Mouse (Mus musculus) thymus, postnatal 14 days (tissue): Measurements from ENCODE around the gene Klrb1f.
"Not testable (repeated sequence)": the region's sequence is repeated elsewhere in the genome, so short reads cannot be mapped to it uniquely, and the experiment has no call there.

ENCODE experiments used
- DNase-seq: peaks from one replicate; pipeline ENCODE4 v3.0.0; 2021

Gene Klrb1f

DNA sequence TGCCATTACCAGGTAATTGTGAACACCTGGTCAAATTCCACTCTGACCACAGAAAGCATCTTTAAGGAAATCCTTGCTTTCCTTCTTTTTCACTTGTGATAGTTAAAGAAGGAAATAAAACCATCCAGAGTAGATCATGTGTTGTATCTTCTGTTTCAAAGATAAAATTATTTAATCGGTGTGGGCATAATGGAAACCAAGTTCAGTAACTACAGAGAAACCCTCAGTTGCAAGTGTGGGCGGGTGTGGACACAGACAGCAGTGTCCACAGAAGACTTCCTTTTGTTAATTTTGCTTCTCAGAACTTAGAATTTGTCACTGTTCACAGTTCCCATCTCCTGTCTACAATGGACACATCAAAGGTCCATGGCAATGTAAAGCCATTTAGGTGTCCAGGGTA is at the start of gene Klrb1f:
TSS of gene Klrb1f (plus strand) at position 301 of the 400 bp plus-strand sequence.
- DNase-seq, result no peak

DNA sequence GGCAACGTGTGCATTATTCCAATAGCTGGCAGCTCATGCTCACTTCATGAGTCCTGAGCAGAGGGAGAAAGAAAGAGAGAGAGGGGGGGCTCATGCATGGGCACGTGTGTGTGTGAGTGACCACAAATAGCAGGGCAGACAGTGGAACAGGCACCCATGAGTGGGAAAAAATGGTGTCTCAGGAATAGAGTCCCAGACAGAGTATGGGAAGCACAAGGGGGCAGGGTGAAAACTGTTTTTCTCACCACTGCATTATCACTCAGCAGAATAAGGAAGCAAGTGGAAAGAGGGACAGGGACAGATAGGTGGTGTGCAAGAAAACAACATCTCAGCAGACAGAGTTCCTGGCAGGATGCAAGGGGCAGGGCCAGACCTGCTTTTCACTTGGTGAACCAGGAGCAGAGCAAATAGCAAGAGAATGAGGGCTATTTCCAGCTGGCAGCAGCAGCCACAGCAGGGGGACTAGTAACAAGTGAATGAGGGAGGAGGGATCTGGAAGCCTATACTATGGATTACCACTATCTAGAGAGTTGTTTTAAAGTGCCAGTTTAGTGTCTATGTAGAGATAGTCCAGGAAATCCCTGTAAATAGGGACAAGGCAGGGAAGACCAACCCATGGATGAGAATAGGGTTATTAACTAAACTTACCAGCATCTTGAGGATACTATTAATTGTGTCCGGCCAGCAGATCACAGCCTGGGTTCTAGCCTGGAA is 49.5 kb upstream of the Klrb1f start:
- DNase-seq, result no peak

DNA sequence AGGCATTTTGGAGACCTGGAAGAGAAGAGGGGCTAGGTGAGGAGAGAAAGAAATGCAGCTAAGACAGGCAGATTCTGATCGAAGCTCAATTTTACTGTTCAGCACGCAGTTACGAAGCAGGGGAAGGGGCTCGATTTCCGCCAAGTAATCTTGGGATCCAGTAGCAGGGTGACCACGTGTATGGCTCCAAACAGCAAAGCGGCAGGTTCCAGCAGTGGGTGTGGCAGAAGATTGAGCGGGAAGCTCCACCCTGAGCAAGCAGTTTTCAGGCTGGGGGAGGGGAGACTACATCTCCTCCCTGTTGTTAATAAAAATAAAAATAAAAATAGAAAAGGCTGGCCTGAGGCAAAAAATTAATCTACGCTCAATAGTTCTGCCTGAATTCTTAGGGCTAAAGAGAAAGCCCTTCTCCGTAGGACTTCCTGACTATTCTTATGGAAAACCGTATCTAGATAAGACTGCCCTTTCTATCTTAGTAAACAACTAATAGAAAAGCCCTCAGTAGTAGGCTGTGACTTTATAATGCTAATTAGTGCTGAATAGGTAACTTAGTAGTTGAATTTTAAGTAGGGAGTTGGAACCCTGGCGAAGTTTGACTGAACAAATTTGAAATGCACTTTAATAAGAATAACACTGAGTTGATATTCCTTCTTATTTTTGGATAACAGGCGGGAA is 48.8 kb upstream of the Klrb1f start:
- no peak for DNase-seq

DNA sequence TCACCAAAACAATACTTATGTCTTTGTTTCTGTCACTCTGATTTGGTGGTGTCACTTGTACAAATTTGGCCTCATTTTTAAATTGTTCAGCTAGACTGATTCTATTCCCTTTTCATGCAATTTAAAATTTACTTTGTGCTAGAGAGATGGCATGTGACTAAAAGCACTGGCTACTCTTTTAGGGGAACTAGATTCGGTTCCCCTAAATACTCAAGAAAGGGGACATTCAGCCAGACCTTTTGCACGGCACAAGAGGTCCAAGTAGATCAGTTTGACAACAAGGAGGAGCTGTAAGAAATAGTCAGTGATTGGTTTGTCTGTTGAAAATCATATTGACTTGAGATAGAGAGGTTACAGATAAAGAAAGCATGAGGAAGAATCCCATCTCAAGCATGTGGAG is 44.3 kb upstream of the Klrb1f start:
- no peak for DNase-seq

DNA sequence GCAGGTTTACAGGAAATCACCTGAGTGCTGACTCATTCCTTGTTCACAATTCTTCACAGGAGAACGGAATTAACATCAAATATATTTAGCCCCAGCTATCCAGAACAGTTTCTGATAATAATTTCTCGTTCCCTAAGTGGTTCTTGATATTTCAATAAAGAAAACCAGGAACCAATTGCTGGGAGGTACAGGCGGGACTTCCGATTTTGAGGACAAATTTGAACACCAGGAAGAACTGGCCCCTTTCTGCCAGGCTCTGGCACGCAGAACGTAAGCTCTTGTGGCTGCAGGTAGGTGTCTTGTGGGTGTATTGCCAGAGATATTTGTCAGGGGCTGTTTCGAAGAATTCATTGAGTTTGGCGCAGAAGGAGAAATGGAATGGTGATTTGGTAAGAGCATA is 37.1 kb upstream of the Klrb1f start:
- no peak for DNase-seq

DNA sequence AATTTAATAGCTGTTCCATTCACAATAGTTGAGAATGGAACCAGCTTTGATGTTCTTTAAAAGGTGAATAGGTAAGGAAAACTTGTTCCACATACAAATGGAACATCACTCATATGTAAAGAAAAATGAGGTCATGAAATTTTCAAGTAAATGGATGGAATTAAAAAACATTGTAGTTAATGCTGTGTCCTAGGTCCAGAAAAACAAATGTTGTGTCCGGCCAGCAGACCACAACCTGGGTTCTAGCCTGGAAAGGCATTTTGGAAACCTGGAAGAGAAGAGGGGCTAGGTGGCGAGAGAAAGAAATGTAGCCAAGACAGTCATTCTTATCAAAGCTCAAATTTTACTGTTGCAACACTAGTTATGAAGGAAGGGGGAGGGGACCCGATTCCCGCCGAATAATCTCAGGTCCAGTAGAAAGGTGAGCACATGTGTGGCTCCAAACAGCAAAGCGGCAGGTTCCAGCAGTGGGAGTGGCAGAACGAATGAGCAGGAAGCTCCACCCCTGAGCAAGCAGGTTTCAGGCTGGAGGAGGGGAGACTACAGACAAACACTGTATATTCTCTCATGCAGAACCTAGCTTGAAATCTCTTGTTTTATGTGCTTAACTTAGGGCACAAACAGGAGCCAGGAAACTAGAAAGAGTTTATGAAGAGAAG is 35.7 kb upstream of the Klrb1f start:
- not testable (repeated sequence) for DNase-seq

DNA sequence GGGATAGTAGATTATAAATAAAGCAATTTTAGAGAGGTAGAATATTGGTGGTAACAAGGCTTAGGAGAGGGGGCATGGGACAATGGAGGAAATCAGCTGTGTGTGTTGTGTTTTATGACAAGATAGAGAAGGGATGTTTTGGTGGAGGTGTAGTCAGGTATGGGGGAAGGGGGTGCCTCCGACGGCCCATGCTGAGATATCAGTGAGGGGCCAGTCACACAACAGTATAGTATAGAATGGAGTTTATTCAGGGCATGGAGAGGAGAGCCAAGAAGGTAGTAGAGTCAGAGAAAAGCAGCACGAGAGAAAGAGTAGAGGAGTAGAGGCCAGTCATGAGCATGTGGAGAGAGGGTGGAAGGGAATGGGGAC is 35.2 kb upstream of the Klrb1f start:
- DNase-seq, result no peak

DNA sequence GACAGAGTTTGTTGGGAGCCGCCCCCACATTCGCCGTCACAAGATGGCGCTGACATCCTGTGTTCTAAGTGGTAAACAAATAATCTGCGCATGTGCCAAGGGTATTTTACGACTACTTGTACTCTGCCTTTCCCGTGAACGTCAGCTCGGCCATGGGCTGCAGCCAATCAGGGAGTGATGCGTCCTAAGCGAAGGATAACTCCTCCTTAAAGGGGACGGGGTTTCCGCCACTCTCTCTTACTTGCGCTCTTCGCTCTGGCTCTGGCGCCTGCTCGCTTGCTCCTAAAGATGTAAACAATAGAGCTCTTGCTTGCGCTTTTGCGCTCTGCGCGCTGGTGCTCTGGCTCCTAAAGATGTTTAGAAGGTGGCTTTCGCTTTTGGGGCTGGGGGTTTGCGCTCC is 33.7 kb upstream of the Klrb1f start:
- DNase-seq, result not testable (repeated sequence)

DNA sequence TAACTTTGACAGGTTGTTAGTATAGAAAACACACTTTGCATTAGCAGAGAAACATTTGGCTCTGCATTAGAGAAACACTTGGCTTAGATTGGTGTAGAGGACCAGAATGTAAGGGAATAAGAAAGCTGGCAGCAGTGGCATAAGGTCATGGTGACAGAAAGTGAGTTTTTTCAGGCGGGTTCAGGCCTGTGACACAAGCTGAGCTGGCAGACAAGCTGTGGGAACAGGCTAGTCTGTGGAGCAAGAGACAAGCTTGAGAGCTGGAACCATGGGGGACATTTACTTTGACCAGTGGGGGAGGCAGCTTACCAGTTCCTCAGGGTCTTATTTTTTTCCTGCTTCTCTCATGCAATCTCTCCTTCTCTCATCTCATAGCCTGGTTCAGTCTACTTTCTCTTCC is 32.7 kb upstream of the Klrb1f start:
- no peak for DNase-seq

DNA sequence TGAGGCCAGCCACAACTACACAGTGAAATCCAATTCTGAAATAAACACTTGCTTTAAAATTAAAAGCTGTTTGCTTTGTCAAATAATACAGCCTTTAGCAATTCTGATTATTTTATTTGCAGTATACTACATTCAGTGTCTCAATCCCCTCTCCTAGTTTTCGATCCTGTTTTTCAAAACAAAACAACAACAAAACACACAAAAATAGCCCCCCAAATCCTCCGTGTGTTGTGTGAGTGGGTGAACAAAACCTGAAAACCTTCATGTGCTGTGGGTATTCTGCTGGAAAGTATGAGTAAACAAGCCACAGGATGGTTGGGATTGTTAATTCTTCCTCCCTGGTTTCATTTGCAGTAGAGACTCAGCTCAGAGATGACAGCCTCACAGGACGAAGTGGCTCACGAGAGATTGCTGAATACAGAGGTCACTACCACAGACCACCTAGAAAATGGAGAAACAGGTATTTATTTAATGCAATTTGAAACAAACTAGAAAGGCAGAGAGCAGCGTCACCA is 31.9 kb upstream of the Klrb1f start:
- DNase-seq, result no peak

DNA sequence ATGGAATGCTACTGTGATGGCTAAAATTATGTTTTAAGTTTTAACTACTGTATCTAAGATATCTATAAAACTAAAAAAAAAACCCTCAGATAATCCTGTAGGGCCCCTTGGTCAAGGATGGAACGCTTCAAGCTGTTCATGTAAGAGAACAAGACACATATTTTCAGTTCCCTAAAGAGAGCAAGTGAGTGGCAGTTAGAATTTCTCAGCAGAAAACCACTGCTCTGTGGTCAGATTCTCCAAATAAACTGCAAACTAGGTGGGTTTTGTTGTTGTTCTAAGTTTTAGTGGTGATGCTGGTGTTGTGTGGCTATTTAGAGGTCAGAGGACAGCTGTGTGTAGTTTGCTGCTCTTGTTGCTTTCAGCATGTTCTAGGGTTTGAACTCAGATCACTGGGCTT is 31.3 kb upstream of the Klrb1f start:
- no peak for DNase-seq

DNA sequence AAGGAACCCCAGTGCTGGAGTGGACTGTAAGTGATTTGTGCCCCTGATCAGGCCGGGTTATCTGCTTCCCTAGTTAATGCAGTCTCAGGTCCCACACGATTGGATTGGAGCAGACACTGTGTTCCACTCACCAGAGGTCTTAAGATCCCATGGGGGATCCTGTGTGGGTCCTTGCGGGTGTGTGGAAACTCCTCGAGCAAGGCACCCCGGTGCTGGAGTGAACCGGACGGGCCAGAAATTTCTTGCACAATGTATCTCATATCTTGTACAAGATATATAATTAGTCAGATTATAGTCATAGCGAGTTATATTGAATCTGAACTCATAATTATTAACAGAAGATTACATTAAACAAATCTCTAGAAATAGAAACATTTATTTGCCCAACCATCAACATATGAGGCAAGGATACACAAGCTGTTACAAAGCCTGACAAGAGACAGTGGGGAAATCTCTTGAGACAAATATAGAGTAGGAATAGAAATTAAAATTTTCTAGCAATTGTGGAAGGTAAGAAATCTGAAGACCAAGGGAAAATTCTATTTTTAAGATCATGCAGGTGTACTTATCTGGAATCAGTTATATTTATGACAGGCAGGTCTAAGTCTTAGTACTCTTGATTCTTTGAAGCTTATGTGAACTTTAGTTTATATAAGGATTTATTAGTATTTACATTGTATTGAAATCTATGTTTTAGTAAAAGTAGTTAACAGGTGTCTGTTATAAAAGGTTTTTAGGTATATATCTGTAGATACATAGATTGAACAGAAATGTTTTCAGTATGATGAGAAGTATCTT is 18.1 kb upstream of the Klrb1f start:
- no peak for DNase-seq

DNA sequence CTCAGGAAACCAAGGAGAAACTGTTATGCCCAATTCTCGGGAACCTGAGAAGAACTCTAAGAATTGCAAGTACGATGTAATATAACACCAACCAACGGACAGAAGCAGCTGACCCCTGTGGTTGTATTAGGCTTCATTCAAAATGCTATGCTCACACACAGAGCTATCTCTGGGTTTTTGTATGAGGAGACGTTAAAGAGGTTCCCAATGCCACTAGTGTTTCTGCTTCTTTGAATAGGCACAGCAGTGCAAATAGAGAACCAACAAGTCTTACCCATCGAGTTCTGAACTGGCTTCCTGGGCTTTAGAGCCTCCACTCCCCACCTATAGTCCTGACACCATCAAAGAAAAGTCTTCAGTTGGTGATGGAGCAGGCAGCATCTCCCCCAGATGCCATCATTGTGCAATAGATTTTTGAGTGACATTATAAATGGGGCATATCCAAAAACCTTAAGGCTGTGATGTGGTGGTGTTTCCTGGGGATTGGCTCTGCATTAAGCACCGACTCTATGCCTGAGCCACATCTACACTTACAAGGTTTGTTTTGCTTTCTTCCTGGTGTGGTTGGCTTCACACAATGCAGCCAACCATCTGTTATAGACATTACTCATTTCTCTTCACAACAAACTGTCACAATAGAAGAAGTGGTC is 15.4 kb upstream of the Klrb1f start:
- DNase-seq, result no peak

DNA sequence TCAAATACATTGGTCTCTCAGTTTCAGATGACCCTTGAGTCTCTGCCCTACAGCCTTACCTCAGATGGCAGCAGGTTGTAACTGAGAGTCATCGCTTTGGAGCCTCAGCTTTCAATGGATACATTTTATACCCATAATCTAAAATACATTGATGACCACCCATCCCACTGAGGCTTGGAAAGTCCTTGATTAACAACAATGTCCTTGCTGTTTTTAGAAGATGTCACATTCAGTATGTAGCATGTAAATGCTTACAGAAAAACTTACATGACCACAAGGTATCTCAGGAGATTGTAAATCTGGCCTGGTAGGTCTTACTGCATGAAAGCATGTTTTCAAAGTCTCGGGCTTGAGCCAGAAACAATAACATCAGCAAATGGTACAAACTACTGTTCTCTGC is 14.7 kb upstream of the Klrb1f start:
- no peak for DNase-seq

DNA sequence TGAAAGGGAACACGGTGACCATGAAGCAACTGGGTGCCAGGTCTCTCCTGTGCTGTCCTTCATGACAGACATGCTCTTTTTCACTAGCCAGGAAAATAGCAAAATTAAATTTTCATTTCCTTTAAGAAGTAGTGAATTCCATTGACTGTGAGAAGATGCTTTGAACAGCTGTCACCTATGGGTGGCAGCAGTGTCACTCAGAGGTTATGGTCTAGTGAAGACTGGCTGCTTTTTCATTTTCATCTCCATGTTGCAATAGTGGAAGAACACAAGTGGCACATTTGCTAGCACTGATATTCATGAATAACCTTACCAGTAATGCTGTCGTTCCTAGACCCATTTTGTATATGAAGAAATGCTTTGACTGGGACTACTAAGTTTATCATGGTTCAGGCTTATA is 12.3 kb upstream of the Klrb1f start:
- DNase-seq, result peak; percentile 56

DNA sequence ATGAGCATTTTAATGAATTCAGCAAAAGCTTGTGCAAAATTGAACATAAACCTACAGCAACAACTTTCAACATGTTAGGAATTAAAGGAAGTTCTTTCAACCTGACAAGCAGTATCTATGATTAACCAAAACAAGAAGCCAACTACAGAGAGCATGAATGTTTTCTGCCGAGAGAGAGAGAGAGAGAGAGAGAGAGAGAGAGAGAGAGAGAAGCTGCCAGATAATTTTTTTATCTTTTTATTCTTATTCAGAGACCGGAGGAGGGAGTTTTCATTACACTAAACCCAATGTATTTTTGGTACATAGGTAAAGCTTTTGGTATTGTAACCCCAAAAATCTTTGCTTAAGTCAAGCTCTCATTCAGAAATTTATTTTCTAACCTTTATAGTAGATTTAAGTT is 10.7 kb upstream of the Klrb1f start:
- no peak for DNase-seq

DNA sequence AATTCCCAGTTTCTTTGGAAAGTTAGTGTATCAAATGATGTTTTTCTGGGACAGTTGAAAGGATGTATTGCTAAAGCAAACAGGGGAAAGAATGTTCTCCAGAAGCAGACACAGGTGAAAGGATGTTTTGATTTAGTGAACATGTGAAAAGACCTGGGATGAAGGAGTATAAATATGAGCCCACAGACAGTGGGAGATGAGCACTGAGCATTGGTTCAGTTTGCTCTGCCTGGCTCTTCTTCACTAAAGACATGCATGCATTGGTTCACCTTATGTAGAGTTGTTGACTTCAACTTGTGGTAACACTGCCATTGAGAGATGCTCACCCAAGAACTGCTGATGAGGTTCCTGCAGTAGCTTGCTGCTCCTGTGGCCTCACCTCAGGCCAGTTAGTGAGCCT is 9.4 kb upstream of the Klrb1f start:
- no peak for DNase-seq

DNA sequence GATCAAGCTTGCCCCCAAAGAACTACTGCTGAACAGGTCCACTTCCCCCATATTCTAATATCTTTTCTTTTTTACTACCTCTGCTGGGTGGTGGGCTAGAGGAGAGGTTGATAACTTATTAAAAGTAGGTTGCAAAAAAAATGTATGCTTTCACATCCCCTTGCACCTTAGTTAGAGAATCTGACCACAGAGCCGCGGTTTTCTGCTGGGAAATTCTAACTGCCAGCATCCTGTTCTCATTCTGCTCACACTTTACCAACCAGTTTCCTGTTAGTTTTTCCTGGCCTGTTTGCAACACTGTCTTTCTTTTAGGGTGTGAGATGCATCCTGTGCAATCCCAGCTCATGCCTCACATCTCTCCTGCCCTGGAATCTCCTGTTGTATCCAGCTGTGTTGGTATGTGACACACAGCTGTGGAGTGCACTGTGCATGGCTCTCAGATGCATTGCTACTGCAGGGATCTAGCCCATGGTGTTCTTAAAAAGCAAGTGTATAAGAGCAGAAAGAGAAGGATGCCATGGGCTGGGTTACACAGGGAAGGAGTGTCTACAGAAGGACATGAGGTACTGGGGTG is 8.7 kb upstream of the Klrb1f start:
- peak; percentile 73 for DNase-seq

DNA sequence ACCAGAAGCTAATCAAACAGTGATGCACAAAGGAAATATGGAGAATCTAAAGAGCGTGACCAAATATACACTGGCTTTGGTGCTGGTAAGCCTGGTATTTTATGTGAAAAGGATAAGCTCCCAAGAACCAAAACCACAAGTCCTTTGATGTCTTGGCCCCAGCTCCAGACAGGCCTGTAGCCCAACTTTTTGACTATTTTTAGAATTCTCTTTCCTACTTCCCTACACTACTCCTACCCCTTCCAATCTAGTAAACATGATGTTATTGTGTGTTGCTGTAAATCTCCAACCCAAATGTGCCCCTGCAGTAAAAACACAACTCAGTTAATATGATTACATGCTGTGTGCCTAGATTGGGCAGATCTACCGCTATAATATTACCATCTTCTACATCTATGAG is 4.2 kb upstream of the Klrb1f start:
- no peak for DNase-seq

DNA sequence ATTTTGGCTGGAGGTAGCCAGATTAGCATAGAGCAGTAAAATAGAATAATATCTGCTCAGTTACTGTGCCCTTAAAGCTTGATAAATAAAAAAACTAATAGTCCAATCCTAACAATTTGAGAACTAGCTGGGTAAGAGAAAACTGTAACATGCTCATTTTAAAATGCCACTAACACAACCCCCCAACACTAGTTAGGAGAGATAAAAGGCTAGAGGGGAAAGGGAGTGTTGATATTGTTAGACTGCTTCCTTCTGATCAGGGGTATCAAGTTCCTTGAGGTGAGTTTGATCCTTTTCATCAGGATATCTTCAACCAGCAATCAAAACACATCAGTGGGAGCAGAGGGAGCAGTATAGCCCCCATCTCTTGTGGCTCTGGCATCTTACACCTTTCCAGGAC is 3.2 kb upstream of the Klrb1f start:
- no peak for DNase-seq

DNA sequence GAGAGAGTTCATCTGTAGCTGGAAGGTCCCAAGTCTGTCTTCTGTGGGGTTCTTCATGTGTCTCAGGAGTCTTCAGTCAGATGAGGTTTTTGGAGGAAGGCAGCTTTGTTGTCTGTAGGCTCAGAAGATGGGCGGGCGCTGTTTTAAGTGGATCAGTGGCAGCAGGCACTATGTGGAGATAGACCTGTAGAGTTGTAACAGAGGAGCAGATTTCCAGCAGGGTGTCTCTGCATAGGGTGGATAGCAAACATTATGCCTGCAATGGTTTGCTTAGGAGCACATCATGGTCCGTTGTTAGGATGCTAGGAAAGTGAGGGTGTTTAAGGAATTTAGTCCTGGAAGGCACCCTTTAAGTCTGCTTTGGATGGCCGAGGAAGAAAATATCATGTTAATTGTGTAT is 2.7 kb downstream of the Klrb1f start:
- DNase-seq, result peak; percentile 20

DNA sequence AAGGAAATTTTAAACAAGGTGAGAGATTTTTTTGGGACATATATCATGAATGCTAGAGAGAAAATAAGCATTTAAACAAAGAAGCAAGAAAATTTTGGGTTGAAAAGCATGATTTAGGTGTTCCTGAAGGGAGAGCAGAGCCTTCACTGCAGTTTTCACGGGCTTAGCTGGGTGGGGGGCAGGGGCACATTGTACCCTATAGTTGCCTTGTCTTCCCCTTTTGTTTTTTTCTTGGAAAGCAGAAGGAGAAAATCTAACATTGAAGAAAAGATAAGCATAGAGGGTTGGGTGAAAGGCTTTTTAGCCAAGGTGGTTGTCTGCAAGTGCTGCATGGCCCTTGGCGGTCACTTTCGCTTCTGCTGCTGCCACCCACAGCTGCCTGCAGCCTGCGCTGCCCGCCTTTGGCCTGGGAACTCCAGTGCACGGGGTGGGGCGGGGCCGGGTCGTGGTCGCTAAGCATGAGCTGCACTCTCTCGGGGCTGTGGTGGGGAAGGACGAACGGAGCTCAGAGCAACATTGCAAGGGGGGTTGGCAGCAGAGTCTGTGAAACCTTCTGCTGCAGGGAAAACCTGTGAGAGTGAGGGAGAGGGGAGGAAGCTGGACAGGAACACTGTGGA is 3.3 kb downstream of the Klrb1f start:
- peak; percentile 55 for DNase-seq
